Mouse (Mus musculus): Measurements from ENCODE around the gene Mrpl55.

Gene Mrpl55

GRCm38 (mm10) chr11:59202081-59202995, at the start of gene Mrpl55:
TSS of gene Mrpl55 (plus strand) at chr11:59202486.
- peak; percentile 97 for DNase-seq (ENCODE audit: extremely low spot score, low spot score)

DNA sequence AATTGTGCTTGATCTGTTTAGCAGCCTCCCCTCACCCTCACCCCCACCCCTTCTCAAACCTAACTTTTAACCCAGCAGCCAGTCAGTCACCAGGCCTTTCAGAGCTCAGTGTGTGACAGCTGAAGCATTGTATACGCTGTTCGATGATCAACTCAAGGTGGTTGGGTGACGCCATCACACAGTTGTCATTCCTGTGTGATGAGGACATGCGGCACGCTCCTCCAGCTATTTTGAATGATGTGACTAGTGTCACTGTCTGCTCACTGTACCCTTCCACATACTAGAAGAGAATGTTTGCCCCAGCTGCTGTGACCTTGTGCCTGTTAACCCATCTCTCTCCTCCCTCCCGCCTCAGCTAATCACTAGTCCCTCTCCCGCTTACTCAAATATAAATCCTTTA, 48.1 kb upstream of the Mrpl55 start:
- no peak for DNase-seq (ENCODE audit: extremely low spot score, low spot score)

DNA sequence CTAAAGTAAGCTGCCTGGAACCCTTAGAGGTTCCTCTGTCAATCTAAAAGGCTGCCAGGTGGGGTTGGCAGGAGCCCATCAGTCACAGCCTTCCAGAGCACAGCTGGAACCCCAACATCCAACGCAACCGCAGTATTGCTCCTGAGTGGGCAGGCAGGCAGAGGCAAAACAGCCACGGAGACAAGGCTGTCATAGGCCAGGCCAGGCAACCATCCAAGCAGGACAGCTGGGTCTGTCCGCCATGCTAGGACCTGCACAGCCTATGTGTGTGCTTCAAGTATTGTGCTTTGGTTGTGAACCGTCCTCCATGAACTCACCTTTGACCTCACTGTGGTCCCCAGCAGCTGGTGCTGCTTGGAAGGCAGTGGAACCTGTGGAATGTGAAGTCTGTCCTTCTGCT, 46.4 kb upstream of the Mrpl55 start:
- no peak for DNase-seq (ENCODE audit: extremely low spot score, low spot score)

GRCm38 (mm10) chr11:59159099-59159498, 43.2 kb upstream of the Mrpl55 start:
- DNase-seq (ENCODE audit: extremely low spot score, low spot score) = no peak

DNA sequence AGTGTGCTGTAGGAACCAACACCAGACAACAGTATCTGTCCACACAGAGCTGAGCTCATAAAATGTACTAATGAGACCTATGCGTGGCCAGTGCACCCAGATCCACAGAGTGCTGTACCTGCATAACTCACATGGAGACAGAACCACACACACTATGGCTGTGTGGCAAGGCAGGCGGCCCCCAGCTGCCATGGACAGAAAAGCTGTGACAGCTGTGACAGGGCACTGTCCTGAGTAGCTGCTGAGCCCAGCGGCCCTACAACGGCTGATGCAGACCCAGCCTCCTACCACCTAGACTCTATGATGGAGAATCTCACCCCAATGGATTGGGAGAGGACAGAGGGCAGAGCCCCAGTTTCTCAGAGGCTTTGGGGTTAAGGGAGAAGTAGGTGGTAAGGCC, 42.7 kb upstream of the Mrpl55 start:
- no peak for DNase-seq (ENCODE audit: extremely low spot score, low spot score)

GRCm38 (mm10) chr11:59161398-59161797, 40.9 kb upstream of the Mrpl55 start:
- DNase-seq (ENCODE audit: extremely low spot score, low spot score) = no peak

DNA sequence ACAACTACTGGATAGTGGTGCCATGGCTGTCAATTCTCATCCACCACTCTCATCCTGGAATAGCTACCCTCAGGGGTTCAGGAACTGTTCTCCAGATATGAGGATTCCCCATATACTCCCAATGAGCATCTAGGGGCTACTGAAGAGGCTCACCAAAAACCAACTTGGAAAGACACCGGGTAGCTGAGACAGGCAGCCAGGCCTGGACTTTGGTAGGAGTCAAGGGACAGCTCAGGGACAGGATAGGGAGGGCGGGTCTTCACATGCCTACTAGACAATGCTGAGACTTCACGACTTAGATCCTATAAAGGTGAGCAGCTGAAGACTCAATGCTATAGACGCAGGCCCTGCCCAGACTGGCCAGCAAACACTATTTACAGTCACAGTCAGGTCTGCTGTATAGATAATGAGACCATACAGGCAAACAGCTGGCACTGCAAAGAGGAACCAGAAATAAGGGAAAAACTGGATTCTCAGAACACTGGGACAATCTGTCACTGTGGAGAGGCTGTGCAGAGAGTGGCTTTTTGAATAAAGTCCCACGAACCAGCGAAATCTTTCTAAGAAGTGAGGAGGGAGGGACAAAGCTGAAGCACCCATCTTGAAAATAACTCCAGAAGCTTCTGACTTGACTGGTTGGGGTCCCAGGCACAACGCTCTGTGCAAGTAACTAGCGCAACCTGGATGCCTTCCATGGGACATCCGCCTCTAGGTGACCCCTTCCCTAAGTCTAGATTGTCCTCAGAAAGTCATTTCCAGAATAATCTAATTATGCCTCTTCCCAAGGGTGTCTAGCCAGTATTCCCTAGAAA, 39.6 kb upstream of the Mrpl55 start:
- no peak for DNase-seq (ENCODE audit: extremely low spot score, low spot score)

GRCm38 (mm10) chr11:59163255-59164236, 38.7 kb upstream of the Mrpl55 start, which contains the start of gene Iba57:
TSS of gene Iba57 (minus strand) at chr11:59163739.
- DNase-seq (ENCODE audit: extremely low spot score, low spot score) = peak; percentile 97

DNA sequence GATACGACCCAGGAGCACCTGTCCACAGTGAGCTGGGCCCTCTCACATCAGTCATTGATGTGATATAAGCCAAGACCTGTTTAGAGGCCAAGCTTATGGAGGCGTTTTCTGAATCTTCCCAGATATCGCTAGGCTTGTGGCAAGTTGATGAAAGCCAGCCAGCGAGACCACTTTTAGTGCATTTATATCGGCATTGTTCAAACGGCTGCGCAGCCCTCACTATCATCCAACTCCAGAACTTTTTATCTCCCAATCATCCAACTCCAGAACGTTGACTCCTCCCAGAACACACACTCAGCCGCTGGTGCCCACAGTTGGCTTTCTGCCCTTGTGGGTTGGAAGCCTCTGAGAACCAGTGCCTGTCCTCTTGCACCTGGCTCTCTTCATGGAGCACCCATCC, 37.9 kb upstream of the Mrpl55 start:
- no peak for DNase-seq (ENCODE audit: extremely low spot score, low spot score)

- no peak for DNase-seq (ENCODE audit: extremely low spot score, low spot score)
Observed at GRCm38 (mm10) chr11:59165616-59166241, 36.6 kb upstream of the Mrpl55 start.

DNA sequence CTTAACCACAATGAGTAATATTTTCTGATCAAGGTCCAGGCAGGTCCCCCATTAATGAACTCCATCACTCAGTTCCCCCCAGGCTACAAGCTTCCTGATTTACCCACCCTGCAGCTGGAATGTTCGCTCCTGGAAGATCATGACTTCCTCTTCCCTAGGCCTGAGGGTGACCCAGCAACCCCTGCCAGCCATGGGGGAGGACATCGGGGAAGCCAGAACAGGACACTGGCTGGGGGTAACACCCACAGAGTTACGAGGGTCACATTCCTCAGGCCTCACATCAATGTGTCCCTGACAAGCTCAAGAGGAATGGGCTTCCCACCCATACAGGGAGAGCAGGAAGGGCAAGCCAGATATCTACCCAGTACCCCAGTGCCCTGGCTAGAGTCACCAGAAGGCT, 32.5 kb upstream of the Mrpl55 start:
- no peak for DNase-seq (ENCODE audit: extremely low spot score, low spot score)

GRCm38 (mm10) chr11:59170549-59170948, 31.7 kb upstream of the Mrpl55 start:
- DNase-seq (ENCODE audit: extremely low spot score, low spot score) = no peak

DNA sequence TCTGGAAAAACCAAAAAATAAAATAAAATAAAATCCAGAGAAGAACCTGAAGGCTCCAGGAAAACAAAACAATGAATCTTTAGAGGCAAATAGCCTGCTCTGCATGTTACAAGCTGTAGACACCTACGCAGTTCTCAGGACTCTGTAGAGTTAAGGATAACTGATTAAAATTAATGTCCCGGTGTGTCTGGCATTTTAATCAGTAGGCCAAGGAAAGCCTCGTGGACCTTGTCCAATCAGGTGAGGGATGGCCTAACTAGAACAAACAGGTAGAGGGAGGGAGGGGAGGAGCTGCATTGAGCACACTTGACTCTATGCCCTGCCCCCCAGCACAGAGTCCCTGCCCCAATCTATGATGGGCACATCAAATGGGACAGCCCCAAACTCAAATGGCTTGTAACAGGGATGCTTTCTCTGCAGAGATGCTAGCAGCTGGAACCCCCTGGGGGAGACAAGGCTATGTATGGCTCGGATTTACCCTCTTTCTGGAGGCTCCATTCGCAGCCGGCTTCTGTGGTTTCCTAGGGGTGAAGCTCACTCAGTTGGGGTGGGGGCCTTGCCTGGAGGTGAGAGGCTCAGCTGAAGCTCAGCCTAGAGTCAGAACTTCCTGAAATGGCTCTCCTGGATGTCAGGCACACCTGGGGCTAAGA, 28.0 kb upstream of the Mrpl55 start:
- no peak for DNase-seq (ENCODE audit: extremely low spot score, low spot score)

DNA sequence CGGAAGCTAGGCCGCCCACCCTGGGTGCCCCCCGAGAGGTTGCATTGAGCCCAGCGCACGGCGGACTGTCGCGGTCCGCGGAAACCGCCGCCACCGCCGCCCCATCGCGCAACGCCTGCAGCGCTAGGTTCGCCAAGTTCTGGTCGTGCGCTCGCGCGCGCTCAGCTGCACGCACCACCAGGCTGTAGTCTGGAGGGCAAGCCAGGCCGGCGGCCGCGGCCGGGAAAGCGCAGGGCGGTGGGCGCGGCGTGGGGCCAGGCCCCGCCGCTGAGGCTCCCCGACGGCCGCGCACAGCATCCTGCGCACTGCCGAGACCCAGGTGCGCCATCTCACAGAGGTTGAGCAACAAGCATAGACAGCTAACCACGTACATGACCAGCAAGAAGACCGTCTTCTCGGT, 25.8 kb upstream of the Mrpl55 start:
- DNase-seq (ENCODE audit: extremely low spot score, low spot score) = peak; percentile 15

GRCm38 (mm10) chr11:59176921-59177320, 25.4 kb upstream of the Mrpl55 start:
- DNase-seq (ENCODE audit: extremely low spot score, low spot score) = no peak

DNA sequence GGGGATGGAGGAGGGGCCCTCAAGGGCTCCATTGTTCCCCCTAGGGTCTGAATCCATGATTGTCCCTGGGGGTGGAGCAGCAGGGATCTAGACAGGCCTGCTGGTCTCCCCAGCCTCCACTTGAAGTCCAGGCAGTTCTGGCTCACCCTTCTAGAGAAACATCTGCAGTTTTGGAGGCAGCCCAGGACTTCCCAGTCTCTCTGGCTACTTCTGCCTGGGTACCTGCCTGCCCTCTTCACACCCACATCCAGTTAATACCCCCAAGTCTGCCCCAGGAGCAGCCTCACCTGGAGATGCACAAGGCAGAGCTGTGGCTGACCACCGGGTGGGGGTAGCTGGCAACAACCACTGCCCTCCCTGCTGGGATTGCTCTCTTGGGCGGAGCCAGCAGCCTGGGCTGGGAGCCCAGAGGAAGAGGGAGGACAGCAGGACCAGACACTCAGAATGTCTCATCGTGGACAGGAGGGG, 19.4 kb upstream of the Mrpl55 start, which contains the start of gene Gjc2:
Gene Gjc2 (minus strand): TSS at position 350 of the 468 bp plus-strand sequence.
- DNase-seq (ENCODE audit: extremely low spot score, low spot score) = no peak

- peak; percentile 27 for DNase-seq (ENCODE audit: extremely low spot score, low spot score)
Observed at GRCm38 (mm10) chr11:59183821-59184220, 18.5 kb upstream of the Mrpl55 start.

DNA sequence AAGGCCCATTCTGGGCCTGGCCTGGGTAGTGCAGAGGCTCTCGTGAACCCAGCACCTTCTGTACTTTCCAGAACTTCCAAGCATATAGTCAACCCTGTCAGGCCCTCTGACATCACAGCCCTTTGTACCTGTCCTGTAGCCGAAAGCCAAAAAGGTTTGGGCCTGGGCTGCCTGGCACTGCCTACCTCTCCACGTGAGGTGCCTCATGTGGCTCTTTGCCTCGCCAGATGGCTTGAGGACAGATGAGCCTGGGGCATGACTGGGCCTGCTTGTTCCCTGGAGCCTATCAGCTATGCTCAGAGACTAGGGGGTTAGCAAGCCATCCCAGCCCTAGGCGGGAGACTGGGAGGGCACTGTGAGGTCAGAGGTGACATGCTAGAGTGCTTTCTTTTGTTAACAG, 16.8 kb upstream of the Mrpl55 start:
- no peak for DNase-seq (ENCODE audit: extremely low spot score, low spot score)

- no peak for DNase-seq (ENCODE audit: extremely low spot score, low spot score)
Observed at GRCm38 (mm10) chr11:59187706-59188105, 14.6 kb upstream of the Mrpl55 start.

Data from neural tube, embryonic 10.5 days (tissue).